Mouse (Mus musculus): ENCODE measurements around the gene Atp6v0a4. TPM values are rescaled to one million over a fixed set of nuclear protein-coding genes. Genes with fewer than 3 reads are reported as not detected.
A peak's percentile ranks its signal among the peaks of the same experiment; 100 is the strongest.

Atp6v0a4 gene
- total RNA-seq, 1 experiment = 2.7 TPM

- H3K36me3 ChIP-seq (ENCODE audit: control insufficient read depth, insufficient read depth, low read length, poor library complexity, severe bottlenecking) = no peaks in the 10 kb centered on the region
- no peaks in the 10 kb centered on the region for H3K9me3 ChIP-seq (ENCODE audit: control insufficient read depth, insufficient read depth, low read depth, low read length)
- H3K4me3 ChIP-seq (ENCODE audit: insufficient read depth in 1 of 2, low read depth in 1 of 2, low read length in 2 of 2, poor library complexity in 1 of 2, severe bottlenecking in 1 of 2) = no peak overlapping the region
- H3K27ac ChIP-seq (ENCODE audit: insufficient read depth, low read depth, low read length, poor library complexity, severe bottlenecking) = no peak overlapping the region
- no peak for TF ChIP-seq ZNF384 (IDR thresholded peaks at IDR 0.05; ENCODE audit: low read depth, low read length)
- TF ChIP-seq CHD2 (IDR thresholded peaks at IDR 0.05; ENCODE audit: low read depth, low read length) = no peak
- TF ChIP-seq ZC3H11A (IDR thresholded peaks at IDR 0.05; ENCODE audit: borderline replicate concordance, low read depth, low read length) = no peak
- TF ChIP-seq MAFK (IDR thresholded peaks at IDR 0.05; ENCODE audit: insufficient read depth, low read depth, low read length) = no peak
- no peak for TF ChIP-seq HCFC1 (IDR thresholded peaks at IDR 0.05; ENCODE audit: borderline replicate concordance, insufficient read depth, low read length)
- DNase-seq (ENCODE audit: low read depth, low spot score) = no peak
- H3K9ac ChIP-seq (ENCODE audit: insufficient read depth, low read depth, low read length, poor library complexity, severe bottlenecking) = no peak overlapping the region
- in situ Hi-C loops (cut with MboI; ENCODE audit: low sequenced_read_pairs in 2 of 2, unreplicated experiment in 2 of 2) = no loop called here
- peaks cover 0 to 12% of the 10 kb centered on the region in 2 experiments; a peak in 1 of 4 replicates for H3K4me1 ChIP-seq (ENCODE audit: control insufficient read depth in 2 of 2, insufficient read depth in 2 of 2, low read length in 2 of 2, poor library complexity in 1 of 2)
These were observed 29.7 kb downstream of the Atp6v0a4 start for GRCm38 (mm10) chr6:38094701-38095100.

GRCm38 (mm10) chr6:38092539-38092938 is 31.8 kb downstream of the Atp6v0a4 start:
- Histone ChIP-seq H3K9me3 (ENCODE audit: control insufficient read depth, insufficient read depth, low read depth, low read length) (no peaks in the 10 kb centered on the region), H3K4me3 (ENCODE audit: insufficient read depth in 1 of 2, low read depth in 1 of 2, low read length in 2 of 2, poor library complexity in 1 of 2, severe bottlenecking in 1 of 2) (no peak overlapping the region), H3K27ac (ENCODE audit: insufficient read depth, low read depth, low read length, poor library complexity, severe bottlenecking) (no peak overlapping the region), H3K4me1 (ENCODE audit: control insufficient read depth in 2 of 2, insufficient read depth in 2 of 2, low read length in 2 of 2, poor library complexity in 1 of 2) (peaks cover 0 to 14% of the 10 kb centered on the region in 2 experiments; a peak in 2 of 4 replicates), H3K9ac (ENCODE audit: insufficient read depth, low read depth, low read length, poor library complexity, severe bottlenecking) (no peak overlapping the region), H3K36me3 (ENCODE audit: control insufficient read depth, insufficient read depth, low read length, poor library complexity, severe bottlenecking) (0 out of 2 replicates have a peak, but pooled peaks cover under 1% of the 10 kb centered on the region)
- TF ChIP-seq ZC3H11A (IDR thresholded peaks at IDR 0.05; ENCODE audit: borderline replicate concordance, low read depth, low read length) (no peak), HCFC1 (IDR thresholded peaks at IDR 0.05; ENCODE audit: borderline replicate concordance, insufficient read depth, low read length) (no peak), ZNF384 (IDR thresholded peaks at IDR 0.05; ENCODE audit: low read depth, low read length) (no peak), MAFK (IDR thresholded peaks at IDR 0.05; ENCODE audit: insufficient read depth, low read depth, low read length) (no peak), CHD2 (IDR thresholded peaks at IDR 0.05; ENCODE audit: low read depth, low read length) (no peak)
- in situ Hi-C loops (cut with MboI; ENCODE audit: low sequenced_read_pairs in 2 of 2, unreplicated experiment in 2 of 2) = no loop called here
- no peak for DNase-seq (ENCODE audit: low read depth, low spot score)

- H3K9ac ChIP-seq (ENCODE audit: insufficient read depth, low read depth, low read length, poor library complexity, severe bottlenecking) = no peak overlapping the region
- no peak overlapping the region for H3K27ac ChIP-seq (ENCODE audit: insufficient read depth, low read depth, low read length, poor library complexity, severe bottlenecking)
- H3K4me1 ChIP-seq (ENCODE audit: control insufficient read depth in 2 of 2, insufficient read depth in 2 of 2, low read length in 2 of 2, poor library complexity in 1 of 2) = peaks cover 0 to 5% of the 10 kb centered on the region in 2 experiments; a peak in 1 of 4 replicates
- 0 out of 2 replicates have a peak, but pooled peaks cover 2% of the 10 kb centered on the region for H3K36me3 ChIP-seq (ENCODE audit: control insufficient read depth, insufficient read depth, low read length, poor library complexity, severe bottlenecking)
- DNase-seq (ENCODE audit: low read depth, low spot score) = no peak
- H3K9me3 ChIP-seq (ENCODE audit: control insufficient read depth, insufficient read depth, low read depth, low read length) = no peaks in the 10 kb centered on the region
- peak overlapping the region in 1 of 2 experiments; percentile 12; a peak in 1 of 4 replicates for H3K4me3 ChIP-seq (ENCODE audit: insufficient read depth in 1 of 2, low read depth in 1 of 2, low read length in 2 of 2, poor library complexity in 1 of 2, severe bottlenecking in 1 of 2)
- in situ Hi-C loops (cut with MboI; ENCODE audit: low sequenced_read_pairs in 2 of 2, unreplicated experiment in 2 of 2) = no loop called here
- TF ChIP-seq ZC3H11A (IDR thresholded peaks at IDR 0.05; ENCODE audit: borderline replicate concordance, low read depth, low read length) = no peak
- peak; percentile 81 for TF ChIP-seq CHD2 (IDR thresholded peaks at IDR 0.05; ENCODE audit: low read depth, low read length)
These were observed 37.0 kb downstream of the Atp6v0a4 start for GRCm38 (mm10) chr6:38087242-38088026.

- H3K27ac ChIP-seq (ENCODE audit: insufficient read depth, low read depth, low read length, poor library complexity, severe bottlenecking) = no peak overlapping the region
- no peak overlapping the region for H3K9ac ChIP-seq (ENCODE audit: insufficient read depth, low read depth, low read length, poor library complexity, severe bottlenecking)
- peaks cover 0 to 9% of the 10 kb centered on the region in 2 experiments; a peak in 2 of 4 replicates for H3K4me1 ChIP-seq (ENCODE audit: control insufficient read depth in 2 of 2, insufficient read depth in 2 of 2, low read length in 2 of 2, poor library complexity in 1 of 2)
- no peak for TF ChIP-seq ZC3H11A (IDR thresholded peaks at IDR 0.05; ENCODE audit: borderline replicate concordance, low read depth, low read length)
- TF ChIP-seq ZNF384 (IDR thresholded peaks at IDR 0.05; ENCODE audit: low read depth, low read length) = no peak
- no peak for TF ChIP-seq MAFK (IDR thresholded peaks at IDR 0.05; ENCODE audit: insufficient read depth, low read depth, low read length)
- no peak for TF ChIP-seq CHD2 (IDR thresholded peaks at IDR 0.05; ENCODE audit: low read depth, low read length)
- no peak for TF ChIP-seq HCFC1 (IDR thresholded peaks at IDR 0.05; ENCODE audit: borderline replicate concordance, insufficient read depth, low read length)
- in situ Hi-C loops (cut with MboI; ENCODE audit: low sequenced_read_pairs in 2 of 2, unreplicated experiment in 2 of 2) = no loop called here
- no peak overlapping the region for H3K4me3 ChIP-seq (ENCODE audit: insufficient read depth in 1 of 2, low read depth in 1 of 2, low read length in 2 of 2, poor library complexity in 1 of 2, severe bottlenecking in 1 of 2)
- 0 out of 2 replicates have a peak, but pooled peaks cover 2% of the 10 kb centered on the region for H3K36me3 ChIP-seq (ENCODE audit: control insufficient read depth, insufficient read depth, low read length, poor library complexity, severe bottlenecking)
- H3K9me3 ChIP-seq (ENCODE audit: control insufficient read depth, insufficient read depth, low read depth, low read length) = no peaks in the 10 kb centered on the region
- DNase-seq (ENCODE audit: low read depth, low spot score) = peak; percentile 36
These were observed 41.2 kb downstream of the Atp6v0a4 start for GRCm38 (mm10) chr6:38083204-38083603.

Data from ES-E14 (cell line).